Mouse (Mus musculus) lung, postnatal 36 days (tissue): ENCODE data around the gene 4930474N05Rik.

Source experiments
- DNase-seq: peaks from one replicate; pipeline ENCODE4 v3.0.0; 2022; ENCODE audit warnings: mixed read lengths

The 4930474N05Rik gene

DNA sequence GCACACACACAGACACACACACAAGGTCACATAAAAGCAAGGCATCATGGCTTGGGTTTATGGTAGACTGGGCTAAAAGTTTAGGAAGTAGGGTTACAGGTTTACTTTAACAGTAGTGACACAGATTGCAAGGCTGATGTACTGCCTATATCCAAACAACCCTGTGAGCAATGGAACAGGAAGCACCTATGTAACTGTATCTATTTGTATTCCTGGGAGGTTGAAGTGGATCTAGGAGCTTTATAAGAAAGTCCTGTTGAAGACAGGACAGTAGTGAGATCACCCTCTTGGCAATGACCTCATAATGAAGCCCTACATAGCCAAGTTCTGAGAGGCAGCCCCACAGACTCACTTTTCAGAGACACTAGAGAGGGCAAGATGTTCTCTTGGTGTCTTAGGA lies at the start of gene 4930474N05Rik:
TSS of gene 4930474N05Rik (plus strand) at position 301 of the 400 bp plus-strand sequence.
- DNase-seq: no peak

DNA sequence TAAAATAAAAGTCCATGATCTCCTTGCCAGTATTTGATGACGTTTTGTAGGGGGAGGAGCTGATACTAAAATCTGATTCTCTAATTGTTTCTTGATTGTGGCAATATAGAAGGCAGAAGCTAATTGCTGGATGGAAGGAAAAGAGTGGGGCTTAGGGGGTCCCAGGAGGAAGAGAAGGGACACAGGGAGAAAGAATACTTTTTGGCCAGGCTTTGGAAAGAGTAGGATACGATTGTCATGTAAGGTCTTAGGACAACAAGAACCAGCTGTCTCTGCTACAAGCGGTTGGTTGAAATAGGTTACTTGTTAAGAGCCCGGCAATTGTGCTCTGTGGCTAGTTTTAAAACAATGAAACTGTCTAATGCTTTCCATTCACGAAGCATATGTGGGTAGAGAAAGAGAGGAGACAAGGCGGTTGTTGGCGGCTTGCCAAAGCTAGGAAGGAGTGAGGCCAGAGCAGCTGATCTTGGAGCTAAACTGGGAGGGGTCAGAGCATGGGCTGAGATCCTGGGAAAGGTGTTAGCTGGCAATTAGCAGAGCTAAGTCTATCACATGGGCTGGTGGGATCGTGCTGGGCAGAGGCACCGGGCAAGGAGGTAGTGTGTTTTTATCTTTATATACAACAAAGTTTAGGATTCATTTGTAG lies 45.8 kb upstream of the 4930474N05Rik start:
- no peak for DNase-seq

DNA sequence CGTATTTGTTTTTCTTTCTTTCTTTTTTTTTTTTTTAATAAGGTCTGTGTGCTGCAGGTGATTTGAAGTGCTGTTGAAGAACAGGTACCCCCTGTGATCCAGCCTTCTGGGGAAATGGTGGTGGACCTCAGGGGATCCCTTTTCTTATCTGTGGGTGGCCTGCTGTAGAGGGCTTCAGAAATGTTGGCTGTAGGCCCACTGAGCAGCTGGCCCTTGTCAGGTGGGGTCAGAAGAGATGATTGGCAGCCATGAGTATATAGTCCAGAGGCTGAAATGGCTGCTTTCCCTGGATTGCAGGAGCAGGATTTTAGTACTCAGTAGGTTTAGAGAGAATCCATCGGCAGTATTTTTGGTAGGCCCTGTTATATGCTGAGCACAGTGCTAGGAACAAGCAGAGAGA lies 41.4 kb upstream of the 4930474N05Rik start:
- no peak for DNase-seq

DNA sequence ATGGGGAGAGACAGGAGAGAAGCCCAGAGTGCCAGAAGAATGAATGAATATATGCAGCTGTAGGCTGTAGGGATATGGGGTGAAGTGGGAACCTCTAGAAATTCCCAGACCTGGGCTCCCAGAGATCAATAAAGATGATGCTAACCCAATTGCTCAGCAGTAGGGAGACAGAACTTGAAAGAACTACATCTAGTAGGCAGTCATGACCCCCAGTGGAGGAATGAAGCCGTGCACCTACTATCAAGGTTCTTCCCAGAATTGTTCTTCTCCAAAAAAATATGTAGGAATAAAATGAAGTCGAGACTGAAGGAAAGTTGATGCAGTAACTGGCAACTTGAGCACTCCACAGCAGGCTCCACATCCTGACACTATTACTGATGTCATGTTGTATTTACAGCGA lies 3.8 kb downstream of the 4930474N05Rik start:
- no peak for DNase-seq

DNA sequence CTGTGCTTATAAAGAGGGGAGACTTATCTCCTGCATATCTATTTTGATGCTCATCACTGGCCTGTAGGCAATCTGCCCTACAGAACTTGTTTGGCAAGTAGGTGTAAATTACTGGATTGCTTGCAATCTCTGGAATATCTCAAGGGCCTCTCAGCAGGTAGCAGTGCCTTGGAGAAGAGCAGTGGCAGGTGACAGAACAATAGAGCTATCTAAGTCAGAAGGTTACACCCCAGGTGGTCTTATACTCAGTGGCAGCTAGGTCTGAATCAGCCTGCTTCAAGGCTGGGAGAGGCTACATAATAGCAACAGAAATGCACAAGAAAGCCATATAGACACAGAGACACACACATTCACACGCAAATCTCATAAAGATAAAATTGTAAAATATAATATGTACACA lies 4.9 kb downstream of the 4930474N05Rik start:
- DNase-seq: no peak

DNA sequence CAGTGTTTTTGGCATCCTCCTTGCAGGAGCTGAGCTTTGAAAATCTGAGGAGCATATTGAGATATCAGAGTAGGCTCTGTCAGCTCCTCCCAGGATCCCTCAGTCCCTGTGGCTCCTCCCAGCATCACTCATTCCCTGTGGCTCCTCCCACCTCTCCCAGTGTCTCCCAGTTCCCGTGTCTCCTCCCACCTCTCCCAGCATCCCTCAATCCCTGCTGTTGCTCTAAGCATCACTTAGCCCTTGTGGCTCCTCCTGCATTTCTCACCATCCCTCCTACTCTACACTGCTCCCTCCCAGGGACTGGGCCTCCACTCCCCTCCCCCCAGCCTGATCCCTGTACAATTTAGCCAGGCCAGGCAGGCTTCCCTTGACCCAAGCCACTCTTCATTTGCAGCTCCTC lies 6.0 kb downstream of the 4930474N05Rik start:
- DNase-seq: no peak

DNA sequence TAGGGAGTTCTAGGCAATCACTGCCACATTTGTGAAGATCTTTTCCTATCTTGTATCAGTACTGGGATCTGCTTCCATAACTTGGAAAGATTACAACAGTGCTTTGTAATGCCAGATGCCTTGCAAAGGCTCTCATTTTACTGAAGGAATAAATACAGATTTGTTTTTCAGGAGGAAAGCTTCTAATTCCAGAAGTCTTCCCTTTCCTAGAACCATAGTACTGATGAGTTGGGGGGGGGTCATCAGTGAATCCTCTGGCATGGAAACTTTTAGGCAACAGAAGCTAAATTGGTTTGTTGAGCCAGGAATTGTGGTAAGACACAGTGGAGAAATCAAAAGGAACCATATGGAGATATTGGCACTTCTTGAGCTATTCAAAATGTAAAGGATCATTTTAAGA lies 19.8 kb downstream of the 4930474N05Rik start:
- DNase-seq: no peak

DNA sequence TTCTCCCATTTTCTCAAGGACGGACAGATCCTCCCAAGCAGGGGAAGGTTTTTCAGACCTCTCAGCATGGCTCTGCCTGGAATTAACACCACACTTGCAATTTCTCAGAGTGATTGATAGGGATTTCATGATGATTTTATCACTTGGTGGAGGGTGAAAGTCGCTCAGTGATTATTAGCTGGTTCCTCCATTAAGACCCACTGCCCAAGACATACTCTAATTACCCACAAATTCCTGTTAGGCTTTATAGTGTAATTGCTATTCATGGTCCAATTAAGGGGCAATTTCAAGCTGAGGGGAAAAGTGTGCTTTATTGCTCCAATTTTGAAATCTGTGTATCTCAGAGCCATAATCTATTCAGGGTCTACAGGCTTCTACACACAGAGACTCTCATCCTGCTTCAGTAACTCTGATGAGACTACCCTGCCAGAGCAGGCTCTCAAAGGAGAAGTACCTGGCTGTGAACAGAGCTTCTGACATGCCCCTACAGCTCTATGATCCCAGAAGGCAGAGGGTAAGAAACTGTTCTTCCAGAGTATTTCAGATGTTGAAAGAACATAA lies 29.1 kb downstream of the 4930474N05Rik start:
- DNase-seq: no peak

DNA sequence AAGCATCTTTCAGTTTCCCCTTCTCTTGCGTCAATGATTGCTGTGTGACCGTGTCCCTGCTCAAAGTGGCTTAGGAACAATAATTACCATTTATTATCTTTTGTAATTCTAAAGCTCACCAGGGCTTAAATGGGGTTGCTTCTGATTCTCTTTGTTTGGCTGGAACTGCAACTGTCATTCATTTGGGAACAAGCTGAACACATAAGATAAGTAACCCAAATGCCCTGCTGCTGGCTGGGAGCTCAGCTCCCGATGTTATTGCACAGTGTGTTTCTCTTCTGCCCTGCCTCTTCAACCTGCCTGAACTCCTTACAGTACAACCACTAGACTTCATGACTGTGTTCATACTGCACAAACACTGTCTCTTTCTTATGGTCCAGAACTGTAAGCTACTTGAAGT lies 41.0 kb downstream of the 4930474N05Rik start:
- no peak for DNase-seq

DNA sequence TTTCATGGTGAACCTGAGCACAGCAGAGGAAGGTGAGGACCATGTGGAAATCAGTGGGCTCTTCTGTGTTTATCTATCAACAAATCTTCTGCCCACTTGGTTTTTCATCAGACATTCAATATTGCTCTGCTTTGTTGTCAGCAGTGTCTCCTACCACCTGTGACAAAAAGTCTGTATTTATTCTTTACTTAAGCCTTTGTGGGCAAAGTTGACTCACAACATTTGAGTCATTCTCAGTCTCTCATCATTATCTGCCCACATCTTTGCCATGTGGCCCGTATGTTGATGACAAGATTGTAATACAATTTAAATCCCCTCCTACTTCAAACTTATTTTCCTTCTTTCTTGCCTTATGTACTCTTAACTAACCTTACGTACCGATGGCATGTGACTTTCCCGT lies 43.0 kb downstream of the 4930474N05Rik start:
- DNase-seq: no peak

DNA sequence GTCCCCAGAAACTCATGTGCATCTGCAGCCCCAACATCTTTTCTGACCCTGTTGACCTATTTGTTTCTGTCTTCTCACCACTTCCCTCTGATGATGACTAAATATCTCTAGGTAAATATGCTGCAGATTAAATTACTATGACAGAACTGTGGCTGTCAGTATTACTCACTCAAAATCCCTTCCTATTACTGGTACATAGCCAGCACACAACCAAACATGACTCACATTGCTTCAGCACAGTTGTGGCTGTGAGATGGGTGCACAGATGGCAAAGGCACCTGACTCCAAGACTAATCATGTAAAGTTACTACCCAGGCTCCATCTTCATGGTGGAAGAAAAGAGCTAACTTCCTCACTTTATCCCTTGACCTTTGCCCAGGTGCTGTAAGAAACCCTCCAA lies 50.5 kb downstream of the 4930474N05Rik start:
- no peak for DNase-seq
